Mouse (Mus musculus) small intestine, adult 2 months (tissue): Measurements from ENCODE around the gene Ndufa4l2. TPM values are rescaled to one million over a fixed set of nuclear protein-coding genes. Genes with fewer than 3 reads are reported as not detected.

ENCODE experiments used
- H3K27ac ChIP-seq: fragments of 200-500 bp; 2 replicates; pipeline ENCODE4 v1.5.1; 2012; ENCODE audit warnings: low read depth, low read length, control low read depth, inconsistent platforms; ENCODE audit not compliant: insufficient read depth
- H3K27me3 ChIP-seq: fragments of 200-500 bp; 2 replicates; pipeline ENCODE4 v1.6.1; 2012; ENCODE audit warnings: mild to moderate bottlenecking, moderate library complexity, low read length, inconsistent platforms; ENCODE audit not compliant: control insufficient read depth, insufficient read depth
- H3K36me3 ChIP-seq: fragments of 200-500 bp; 2 replicates; pipeline ENCODE4 v1.6.1; 2012; ENCODE audit warnings: mild to moderate bottlenecking, low read length, control low read depth, inconsistent platforms; ENCODE audit not compliant: control insufficient read depth, insufficient read depth
- H3K4me1 ChIP-seq: fragments of 200-500 bp; 2 replicates; pipeline ENCODE4 v1.6.1; 2012; ENCODE audit warnings: low read length, inconsistent platforms, mixed read lengths; ENCODE audit not compliant: control insufficient read depth, insufficient read depth, insufficient read length
- H3K4me3 ChIP-seq: fragments of 200-500 bp; 2 replicates; pipeline ENCODE4 v1.5.1; 2012; ENCODE audit warnings: low read depth, mild to moderate bottlenecking, control low read depth, inconsistent platforms, low read length, moderate library complexity
- CTCF ChIP-seq: fragments of 200-500 bp; IDR thresholded peaks from 2 replicates; pipeline ENCODE4 v1.5.1; 2012; ENCODE audit warnings: low read depth, mild to moderate bottlenecking, control low read depth, inconsistent platforms, low read length, moderate library complexity, mixed read lengths; ENCODE audit not compliant: insufficient replicate concordance, insufficient read length; ENCODE audit errors: extremely low read depth
- POLR2A ChIP-seq: fragments of 200-500 bp; IDR thresholded peaks from 2 replicates; pipeline ENCODE4 v1.6.1; 2012; ENCODE audit warnings: low read depth, mild to moderate bottlenecking, control low read depth, inconsistent platforms, low read length, moderate library complexity
- WGBS: fragments of 180-500 bp; shearing (Covaris S2); methylation state at CpG from one replicate; pipeline ENCODE4 v1.1.7; 2018; 5-methylcytosine and 5-hydroxymethylcytosine counted together
- polyA plus RNA-seq: library from polyadenylated mRNA; depleted of rRNA; stranded (reverse); fragments of >200 nt; gene quantifications from 2 replicates; pipeline ENCODE4 v1.2.3, GENCODE M21; 2012

Ndufa4l2 gene
- polyA plus RNA-seq, 1 experiment, result 5.6 TPM

GRCm38 (mm10) chr10:127531548-127531947 is 16.8 kb downstream of the Ndufa4l2 start:
- WGBS, result 15% methylated on average over 4 of the region's 4 CpGs
- Histone ChIP-seq H3K27me3 (peaks cover 85% of the 10 kb centered on the region), H3K4me3 (no peak overlapping the region), H3K4me1 (peaks cover 15% of the 10 kb centered on the region), H3K36me3 (no peaks in the 10 kb centered on the region), H3K27ac (no peak overlapping the region)
- no peak for TF ChIP-seq POLR2A
- no peak for TF ChIP-seq CTCF

GRCm38 (mm10) chr10:127534036-127534928 is 19.5 kb downstream of the Ndufa4l2 start, which contains the start of gene Nxph4:
Nxph4 (minus strand) TSS chr10:127534559.
- H3K27me3 ChIP-seq, result peaks cover 62% of the 10 kb centered on the region
- under 1% methylated on average over 68 of the region's 78 CpGs for WGBS

DNA sequence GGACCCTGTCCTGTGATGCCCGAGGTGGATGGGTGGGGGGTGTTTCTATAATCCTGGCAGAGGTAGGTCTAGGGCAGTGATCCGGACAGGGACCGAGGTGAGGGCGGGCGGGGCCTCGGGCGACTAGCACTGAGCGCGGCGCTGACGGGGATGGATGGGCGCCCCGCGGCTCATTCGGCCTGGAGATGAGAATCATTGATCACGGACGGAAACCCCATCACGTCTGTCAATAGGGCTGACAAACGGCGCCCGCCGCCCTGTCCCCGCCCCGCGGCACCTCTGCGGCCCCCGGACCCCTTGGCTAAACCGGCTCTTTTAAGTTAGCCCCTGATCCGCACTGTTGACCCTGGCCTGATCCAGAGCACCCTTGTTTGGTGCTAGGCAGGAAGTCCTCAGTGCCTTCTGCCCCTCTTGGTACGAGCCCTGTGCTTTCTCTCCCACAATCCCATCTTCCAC is 20.2 kb downstream of the Ndufa4l2 start:
- WGBS, result 3% methylated on average over 30 of the region's 30 CpGs
- H3K27me3 ChIP-seq, result peaks cover 56% of the 10 kb centered on the region
- H3K4me1 ChIP-seq, result peaks cover 12% of the 10 kb centered on the region
- no peak overlapping the region for H3K27ac ChIP-seq
- TF ChIP-seq POLR2A (no peak), CTCF (no peak)
- H3K4me3 ChIP-seq, result peak overlapping the region; percentile 39
- peaks cover 9% of the 10 kb centered on the region for H3K36me3 ChIP-seq

More at GRCm38 (mm10) chr10:127534036-127534928, 19.5 kb downstream of the Ndufa4l2 start, which contains the start of gene Nxph4:
- Histone ChIP-seq H3K27ac (no peak within 1 kb of the TSS), H3K36me3 (peaks cover 5% of the 10 kb centered on the region; the same call in 1 of the 2 replicates), H3K4me1 (peaks cover 12% of the 10 kb centered on the region), H3K4me3 (peak within 1 kb of the TSS; percentile 52)
- TF ChIP-seq CTCF, result no peak
- TF ChIP-seq POLR2A, result no peak

- WGBS, result 13% methylated on average over 8 of the region's 8 CpGs
- Histone ChIP-seq H3K27ac (no peak overlapping the region), H3K4me1 (peaks cover 12% of the 10 kb centered on the region), H3K4me3 (no peak overlapping the region), H3K36me3 (peaks cover 21% of the 10 kb centered on the region), H3K27me3 (peaks cover 38% of the 10 kb centered on the region)
- TF ChIP-seq CTCF, result peak; percentile 65; the same call in 1 of the 2 replicates
- TF ChIP-seq POLR2A, result no peak
Observed at GRCm38 (mm10) chr10:127536586-127537314, 22.0 kb downstream of the Ndufa4l2 start.

DNA sequence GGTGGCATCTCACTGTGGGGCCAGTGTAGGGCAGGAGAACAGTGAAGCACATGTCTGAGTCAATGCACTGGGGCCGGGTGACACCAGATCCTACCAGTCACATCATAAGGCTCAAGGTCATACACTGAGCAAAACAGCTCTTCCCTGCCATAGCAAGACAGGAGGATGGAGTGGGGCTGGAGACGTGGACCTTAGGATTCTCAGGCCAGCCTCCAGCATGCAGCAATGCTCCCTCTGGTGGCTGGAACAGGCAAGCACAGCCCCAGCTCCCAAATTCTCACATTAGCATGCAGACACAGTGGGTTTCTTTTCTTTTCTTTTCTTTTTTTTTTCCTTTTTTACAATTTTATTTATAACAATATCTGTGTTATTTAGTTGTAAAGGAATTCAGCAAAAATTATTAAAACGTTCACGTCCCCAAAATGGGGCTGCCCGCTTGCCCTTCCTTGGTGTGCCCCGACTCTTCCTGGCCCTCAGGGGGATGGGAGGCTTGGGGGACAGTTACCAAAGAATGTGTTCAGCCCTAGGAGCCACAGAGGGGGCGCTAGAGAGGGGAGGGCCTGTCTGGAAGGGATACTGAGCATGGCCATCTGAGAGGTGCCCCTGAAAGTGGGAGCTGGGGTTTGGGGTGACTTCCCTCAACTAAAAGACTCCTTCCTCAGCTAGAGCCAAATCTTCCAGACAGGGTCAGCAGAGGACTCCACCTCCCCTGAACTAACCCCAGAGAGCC is 23.3 kb downstream of the Ndufa4l2 start:
- no peak overlapping the region for H3K27ac ChIP-seq
- H3K36me3 ChIP-seq, result peaks cover 31% of the 10 kb centered on the region
- H3K27me3 ChIP-seq, result peaks cover 26% of the 10 kb centered on the region
- peaks cover 12% of the 10 kb centered on the region for H3K4me1 ChIP-seq
- WGBS, result 34% methylated on average over 7 of the region's 7 CpGs
- no peak overlapping the region for H3K4me3 ChIP-seq
- no peak for TF ChIP-seq POLR2A
- peak; percentile 92 for TF ChIP-seq CTCF

- TF ChIP-seq POLR2A, result no peak
- no peak for TF ChIP-seq CTCF
- Histone ChIP-seq H3K4me1 (peaks cover 2% of the 10 kb centered on the region; the same call in 1 of the 2 replicates), H3K4me3 (no peak overlapping the region), H3K36me3 (peaks cover 59% of the 10 kb centered on the region), H3K27me3 (peaks cover 2% of the 10 kb centered on the region; the same call in 1 of the 2 replicates), H3K27ac (no peak overlapping the region)
- 86% methylated on average over 8 of the region's 8 CpGs for WGBS
Observed at GRCm38 (mm10) chr10:127541510-127541909, 26.7 kb downstream of the Ndufa4l2 start.

DNA sequence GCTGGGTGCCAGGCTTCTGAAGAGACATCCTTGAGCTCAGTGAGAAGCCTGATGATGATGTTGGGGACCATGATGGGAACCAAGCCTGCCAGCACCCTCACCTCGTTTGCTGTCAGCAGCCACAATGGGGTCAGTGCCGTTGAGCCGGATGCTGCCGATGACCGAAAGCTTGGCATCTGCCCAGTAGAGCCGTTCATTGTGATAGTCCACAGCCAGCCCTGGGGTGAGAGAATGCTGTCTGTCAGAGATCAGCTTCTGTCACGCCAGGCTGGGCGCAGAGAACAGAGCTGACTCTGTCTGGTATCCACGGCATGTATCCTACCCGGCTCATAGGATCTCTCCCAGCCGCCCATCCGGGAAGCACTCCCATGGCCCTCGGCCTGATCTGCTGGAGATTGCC is 27.3 kb downstream of the Ndufa4l2 start:
- Histone ChIP-seq H3K27ac (no peak overlapping the region), H3K4me1 (peaks cover 2% of the 10 kb centered on the region; the same call in 1 of the 2 replicates), H3K4me3 (no peak overlapping the region), H3K36me3 (peaks cover 64% of the 10 kb centered on the region), H3K27me3 (no peaks in the 10 kb centered on the region)
- no peak for TF ChIP-seq POLR2A
- TF ChIP-seq CTCF, result no peak
- WGBS, result 87% methylated on average over 13 of the region's 13 CpGs
